Mouse (Mus musculus) liver, embryonic 11.5 days (tissue): ENCODE data around the gene Abcg1. TPM values are rescaled to one million over a fixed set of nuclear protein-coding genes. Genes with fewer than 3 reads are reported as not detected.

Experiments used
- ATAC-seq: fragments of 200-750 bp; cut with Nextera tagmentation; replicated peaks from 2 replicates; pipeline ENCODE4 v1.8.0; 2017; ENCODE audit warnings: moderate number of reproducible peaks, mild to moderate bottlenecking, moderate TSS enrichment, moderate library complexity; ENCODE audit not compliant: low FRiP score
- DNase-seq: peaks from one replicate; pipeline ENCODE4 v3.0.0-alpha.2; 2017; ENCODE audit warnings: low spot score
- H3K27ac ChIP-seq: fragments of 300-500 bp; sonication (generic); 2 replicates; pipeline ENCODE4 v1.5.1; 2014; ENCODE audit warnings: mild to moderate bottlenecking, low read depth, low read length, control low read depth
- H3K27me3 ChIP-seq: fragments of 300-500 bp; sonication (generic); replicated peaks from 2 replicates; pipeline ENCODE4 v1.6.1; 2014; ENCODE audit warnings: low read length, mixed read lengths; ENCODE audit not compliant: control insufficient read depth, insufficient read depth
- H3K36me3 ChIP-seq: fragments of 300-500 bp; sonication (generic); 2 replicates; pipeline ENCODE4 v1.6.1; 2014; ENCODE audit warnings: mild to moderate bottlenecking, low read length, moderate library complexity, mixed read lengths; ENCODE audit not compliant: control insufficient read depth, insufficient read depth
- H3K4me1 ChIP-seq: fragments of 300-500 bp; sonication (generic); replicated peaks from 2 replicates; pipeline ENCODE4 v1.6.1; 2014; ENCODE audit warnings: low read length, mixed read lengths; ENCODE audit not compliant: control insufficient read depth, insufficient read depth
- H3K4me2 ChIP-seq: fragments of 300-500 bp; sonication (generic); 2 replicates; pipeline ENCODE4 v1.6.1; 2014; ENCODE audit warnings: mild to moderate bottlenecking, control low read depth, moderate library complexity
- H3K4me3 ChIP-seq: fragments of 300-500 bp; sonication (generic); 2 replicates; pipeline ENCODE4 v1.5.1; 2014; ENCODE audit warnings: low read depth, low read length, control low read depth
- H3K9ac ChIP-seq: fragments of 300-500 bp; sonication (generic); 2 replicates; pipeline ENCODE4 v1.6.1; 2014; ENCODE audit warnings: low read depth, low read length, control low read depth
- H3K9me3 ChIP-seq: fragments of 300-500 bp; sonication (generic); 2 replicates; pipeline ENCODE4 v1.6.1; 2016; ENCODE audit warnings: low read length, inconsistent platforms, mixed read lengths; ENCODE audit not compliant: control insufficient read depth
- WGBS: fragments of 180-500 bp; shearing (Covaris S2); extraction: QIAGEN DNeasy Blood & Tissue Kit; methylation state at CpG from one replicate; pipeline ENCODE4 v1.1.7; 2014; 5-methylcytosine and 5-hydroxymethylcytosine counted together
- polyA plus RNA-seq: library from polyadenylated mRNA; unstranded; fragments of >200 nt; fragmentation: Nextera tagmentation; extraction: Ambion mirVana; gene quantifications from 2 replicates; pipeline ENCODE4 v1.2.1, GENCODE M21; 2014

Abcg1 gene
- polyA plus RNA-seq, 1 experiment from 2014 or later = 6.5 TPM

DNA sequence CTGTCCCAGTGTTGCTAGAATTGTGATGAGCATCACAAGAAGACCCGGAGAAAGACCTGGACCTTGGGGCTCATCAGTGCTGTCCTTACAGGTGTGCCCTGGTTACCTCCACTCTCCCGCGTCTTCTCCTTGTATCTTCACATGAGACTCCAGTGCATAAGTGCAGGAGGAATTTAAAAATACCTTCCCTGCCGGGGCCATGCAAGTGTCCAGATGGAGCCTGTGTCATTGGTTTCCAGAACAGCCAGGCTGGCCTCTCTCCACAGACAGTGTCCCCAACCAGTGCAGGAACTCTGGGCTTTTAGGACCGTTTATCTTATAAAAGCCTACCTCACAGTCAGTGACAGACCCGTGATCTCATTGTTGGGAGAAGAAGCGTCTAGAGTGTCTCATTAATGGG lies 38.1 kb downstream of the Abcg1 start:
- no peak overlapping the region for H3K4me2 ChIP-seq

DNA sequence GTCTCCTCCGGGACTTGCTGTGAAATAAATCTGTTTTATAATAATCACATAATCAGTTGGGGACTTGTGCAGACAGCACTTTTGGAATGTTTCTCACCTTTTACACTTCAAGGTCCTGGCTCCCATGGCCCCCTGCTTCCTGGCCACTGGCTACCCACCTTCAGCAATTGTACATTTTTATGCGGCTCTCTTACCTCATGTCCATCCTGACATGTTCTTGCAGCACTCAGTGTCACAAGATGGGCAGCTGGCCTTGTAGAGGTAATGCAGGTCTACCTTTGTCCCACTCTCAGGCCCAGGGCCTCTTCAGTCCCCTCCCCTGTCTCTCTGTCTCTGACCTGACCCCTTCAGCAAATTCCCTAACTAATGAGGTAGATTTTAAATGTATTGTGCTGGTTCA lies 39.4 kb downstream of the Abcg1 start:
- Histone ChIP-seq H3K36me3 (no peaks in the 10 kb centered on the region), H3K9me3 (no peaks in the 10 kb centered on the region; the same call in 1 of the 2 replicates), H3K27ac (no peak overlapping the region), H3K4me3 (no peak overlapping the region), H3K4me2 (no peak overlapping the region), H3K27me3 (no peaks in the 10 kb centered on the region), H3K9ac (no peak overlapping the region), H3K4me1 (peaks cover 13% of the 10 kb centered on the region)
- ATAC-seq = no peak
- 92% methylated on average over 2 of the region's 2 CpGs for WGBS
- DNase-seq = no peak

More for the DNA sequence above, 38.1 kb downstream of the Abcg1 start:
- Histone ChIP-seq H3K9ac (no peak overlapping the region), H3K9me3 (no peaks in the 10 kb centered on the region; the same call in 1 of the 2 replicates), H3K36me3 (no peaks in the 10 kb centered on the region), H3K4me1 (peaks cover 24% of the 10 kb centered on the region), H3K4me3 (no peak overlapping the region), H3K27ac (no peak overlapping the region), H3K27me3 (no peaks in the 10 kb centered on the region)
- no peak for DNase-seq
- 89% methylated on average over 7 of the region's 7 CpGs for WGBS
- ATAC-seq = no peak

DNA sequence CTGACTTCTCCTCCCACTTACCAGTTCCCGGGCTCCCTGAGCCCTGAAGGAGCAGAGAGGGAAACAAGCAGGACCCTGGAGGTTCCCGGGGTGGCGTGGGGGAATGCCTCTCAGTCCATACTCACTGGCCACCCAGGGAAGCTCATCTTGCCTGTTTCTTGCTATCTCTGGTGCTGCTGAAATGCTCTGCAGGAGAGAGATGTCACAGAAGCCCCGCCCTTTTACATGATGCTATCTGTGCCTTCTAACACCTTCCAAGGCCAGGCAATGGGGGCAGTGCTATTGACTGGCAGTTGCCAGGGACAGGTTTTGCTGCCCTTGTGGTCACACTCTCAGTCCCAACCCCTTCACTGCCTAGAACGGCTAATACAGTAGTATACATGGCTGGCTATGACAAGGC lies 41.3 kb downstream of the Abcg1 start:
- H3K9ac ChIP-seq = no peak overlapping the region
- peaks cover 5% of the 10 kb centered on the region for H3K4me1 ChIP-seq
- H3K27ac ChIP-seq = no peak overlapping the region
- 73% methylated on average over 5 of the region's 5 CpGs for WGBS
- peak; percentile 68 for ATAC-seq
- DNase-seq = no peak
- no peak overlapping the region for H3K4me3 ChIP-seq
- no peaks in the 10 kb centered on the region for H3K9me3 ChIP-seq
- no peaks in the 10 kb centered on the region for H3K27me3 ChIP-seq
- H3K36me3 ChIP-seq = no peaks in the 10 kb centered on the region
- no peak overlapping the region for H3K4me2 ChIP-seq

DNA sequence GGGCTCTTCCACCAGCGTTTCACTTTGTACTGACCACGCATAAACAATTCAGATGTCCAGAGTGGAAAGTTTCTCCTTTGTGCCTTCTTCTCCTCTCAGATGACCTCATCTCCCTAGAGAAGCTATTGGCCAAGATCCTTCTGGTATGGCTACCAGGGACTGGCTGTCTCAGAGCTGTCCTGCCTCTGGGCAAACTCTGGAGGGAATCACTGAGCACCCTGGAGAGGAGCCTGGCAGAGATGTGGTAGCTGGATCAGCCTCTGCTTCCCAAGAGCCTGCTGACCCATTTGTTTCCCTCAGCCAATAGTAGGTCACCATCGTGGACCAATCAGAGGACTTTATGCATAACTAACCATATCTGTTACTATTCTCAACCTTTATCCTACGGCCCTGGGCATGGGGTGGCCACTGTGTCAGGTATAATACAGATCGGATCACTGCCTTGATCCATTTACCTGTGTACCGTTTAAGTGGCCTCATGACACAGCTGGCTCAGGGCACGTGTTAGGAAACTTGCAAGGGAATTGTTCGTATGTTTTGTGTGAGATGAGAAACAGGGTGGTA lies 45.6 kb downstream of the Abcg1 start:
- Histone ChIP-seq H3K4me2 (no peak overlapping the region), H3K4me3 (no peak overlapping the region), H3K9me3 (no peaks in the 10 kb centered on the region), H3K27me3 (no peaks in the 10 kb centered on the region), H3K36me3 (no peaks in the 10 kb centered on the region), H3K9ac (no peak overlapping the region), H3K27ac (no peak overlapping the region), H3K4me1 (peaks cover 12% of the 10 kb centered on the region)
- ATAC-seq (no peak), DNase-seq (no peak)
- WGBS = 84% methylated on average over 8 of the region's 8 CpGs

DNA sequence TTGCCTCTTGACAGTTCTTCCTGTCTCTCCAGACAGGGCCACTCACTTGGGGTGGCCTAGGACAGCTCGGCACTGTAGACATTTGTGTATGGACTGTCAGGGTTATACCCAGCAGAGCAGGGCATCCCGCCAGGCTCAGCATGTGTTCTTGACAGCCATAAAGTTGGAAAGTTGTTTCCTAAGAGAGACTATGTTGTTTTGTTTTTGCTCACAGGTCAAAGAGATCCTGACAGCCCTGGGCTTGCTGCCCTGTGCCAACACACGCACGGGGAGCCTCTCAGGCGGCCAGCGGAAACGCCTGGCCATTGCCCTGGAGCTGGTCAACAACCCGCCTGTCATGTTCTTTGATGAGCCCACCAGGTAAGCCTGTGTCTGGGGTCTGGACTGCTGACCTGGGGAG lies 46.3 kb downstream of the Abcg1 start:
- Histone ChIP-seq H3K4me2 (no peak overlapping the region), H3K27me3 (no peaks in the 10 kb centered on the region), H3K4me1 (peaks cover 9% of the 10 kb centered on the region), H3K27ac (no peak overlapping the region), H3K4me3 (no peak overlapping the region), H3K9me3 (no peaks in the 10 kb centered on the region), H3K9ac (no peak overlapping the region), H3K36me3 (no peaks in the 10 kb centered on the region)
- WGBS = 80% methylated on average over 8 of the region's 8 CpGs
- DNase-seq (no peak), ATAC-seq (no peak)

DNA sequence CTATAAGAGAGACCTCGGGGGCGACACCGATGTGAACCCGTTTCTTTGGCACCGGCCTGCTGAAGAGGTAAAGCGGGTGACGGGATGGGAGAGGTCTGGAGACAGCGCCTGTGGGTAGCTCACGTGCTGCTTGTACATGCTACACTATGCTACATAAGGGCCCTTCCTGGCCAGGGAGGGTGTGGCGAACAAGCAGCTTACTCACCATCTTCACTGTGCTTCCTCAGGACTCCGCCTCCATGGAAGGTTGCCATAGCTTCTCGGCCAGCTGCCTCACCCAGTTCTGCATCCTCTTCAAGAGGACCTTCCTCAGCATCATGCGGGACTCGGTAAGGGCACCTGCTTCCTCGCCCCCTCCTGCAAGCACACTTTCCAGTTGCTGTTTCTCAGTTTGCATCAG lies 50.9 kb downstream of the Abcg1 start:
- H3K9ac ChIP-seq = no peak overlapping the region
- DNase-seq (no peak), ATAC-seq (no peak)
- no peaks in the 10 kb centered on the region for H3K27me3 ChIP-seq
- peaks cover 7% of the 10 kb centered on the region for H3K4me1 ChIP-seq
- H3K4me2 ChIP-seq = no peak overlapping the region
- H3K9me3 ChIP-seq = no peaks in the 10 kb centered on the region
- no peak overlapping the region for H3K27ac ChIP-seq
- 89% methylated on average over 15 of the region's 15 CpGs for WGBS
- H3K36me3 ChIP-seq = no peaks in the 10 kb centered on the region
- H3K4me3 ChIP-seq = no peak overlapping the region

DNA sequence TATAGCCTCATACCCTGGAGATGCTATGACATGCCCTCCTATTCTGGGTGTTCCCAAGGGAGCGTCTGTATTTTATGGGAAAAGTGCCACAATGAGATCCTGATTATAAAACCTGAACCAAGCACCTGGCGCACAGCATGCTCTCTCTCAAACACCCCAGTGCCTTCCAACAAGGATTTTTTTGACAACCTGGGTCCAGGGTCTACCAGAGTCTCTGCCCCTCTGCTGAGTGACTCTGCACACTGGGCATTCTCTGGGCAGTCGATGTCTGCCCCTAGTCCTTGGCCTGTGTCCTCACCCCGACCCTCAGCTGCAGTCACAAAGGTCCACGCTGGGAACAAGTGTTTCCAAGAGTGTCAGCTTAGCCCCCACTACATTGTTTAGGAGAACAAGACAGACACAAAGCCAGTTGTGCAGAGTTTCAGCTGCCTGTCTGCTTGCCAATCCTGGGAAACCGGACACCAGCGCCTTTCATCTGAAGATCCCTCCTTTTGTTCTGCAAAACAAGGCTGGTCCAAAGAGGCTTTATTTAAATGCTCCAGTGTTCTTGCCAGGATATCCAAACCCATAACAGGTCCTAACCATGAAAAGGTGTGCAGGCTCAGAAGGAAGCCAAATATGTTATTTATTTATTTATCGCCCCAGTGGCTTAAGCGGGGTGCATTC lies 55.8 kb downstream of the Abcg1 start:
- no peak overlapping the region for H3K9ac ChIP-seq
- ATAC-seq = no peak
- DNase-seq = no peak

DNA sequence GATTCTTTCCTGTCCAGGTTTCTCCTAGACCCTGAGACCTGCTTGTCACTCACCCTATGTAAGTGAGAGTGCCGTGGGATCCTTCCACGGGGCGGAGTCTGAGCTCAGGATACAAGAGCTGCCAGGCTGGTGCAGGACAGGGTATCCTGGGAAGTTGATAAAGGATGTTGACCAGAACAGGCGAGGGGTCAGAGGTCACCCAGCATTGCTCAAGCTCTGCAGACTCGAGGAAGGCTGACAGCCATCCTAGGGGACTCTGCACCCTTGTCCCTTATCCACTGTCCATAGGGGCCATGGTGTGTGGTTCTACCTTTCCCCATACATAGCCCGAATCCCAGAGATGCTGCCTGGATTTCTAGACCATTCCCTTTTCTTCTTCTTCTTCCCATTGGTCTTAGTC lies 58.6 kb downstream of the Abcg1 start:
- ATAC-seq (no peak), DNase-seq (no peak)
- Histone ChIP-seq H3K4me3 (no peak overlapping the region), H3K9me3 (no peaks in the 10 kb centered on the region), H3K4me2 (no peak overlapping the region), H3K9ac (no peak overlapping the region), H3K4me1 (0 out of 2 replicates have a peak, but pooled peaks cover 3% of the 10 kb centered on the region), H3K36me3 (no peaks in the 10 kb centered on the region), H3K27me3 (no peaks in the 10 kb centered on the region), H3K27ac (no peak overlapping the region; the same call in 1 of the 2 replicates)
- WGBS = 52% methylated on average over 6 of the region's 6 CpGs

More for the DNA sequence above, 55.8 kb downstream of the Abcg1 start:
- 81% methylated on average over 9 of the region's 9 CpGs for WGBS
- Histone ChIP-seq H3K27ac (no peak overlapping the region), H3K36me3 (no peaks in the 10 kb centered on the region), H3K4me2 (no peak overlapping the region), H3K4me3 (no peak overlapping the region), H3K9me3 (no peaks in the 10 kb centered on the region), H3K27me3 (no peaks in the 10 kb centered on the region), H3K4me1 (0 out of 2 replicates have a peak, but pooled peaks cover 3% of the 10 kb centered on the region)

DNA sequence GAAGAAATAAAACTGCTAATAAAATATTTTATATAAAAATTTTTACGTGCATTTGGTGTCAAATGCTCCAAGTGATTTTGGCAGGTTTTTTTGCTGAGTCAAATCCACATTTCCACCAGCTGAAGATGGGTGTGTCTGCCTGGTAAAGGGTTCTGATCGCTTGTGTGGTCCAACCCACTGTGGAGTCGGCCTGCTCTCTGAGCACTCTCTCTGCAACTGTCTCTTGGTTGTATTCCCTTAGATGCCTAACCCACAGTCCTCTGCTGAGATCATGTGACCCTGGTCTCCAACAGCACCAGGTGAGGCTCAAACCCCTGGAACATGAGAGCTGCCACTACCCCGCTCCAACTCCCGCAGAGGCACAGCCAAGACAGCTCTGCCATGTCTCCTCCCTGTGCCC lies 60.5 kb downstream of the Abcg1 start:
- ATAC-seq (no peak), DNase-seq (no peak)
- no peak overlapping the region for H3K9ac ChIP-seq
- WGBS = 81% methylated on average over 5 of the region's 5 CpGs
- no peak overlapping the region for H3K27ac ChIP-seq
- 0 out of 2 replicates have a peak, but pooled peaks cover 3% of the 10 kb centered on the region for H3K4me1 ChIP-seq
- no peaks in the 10 kb centered on the region for H3K27me3 ChIP-seq
- no peak overlapping the region for H3K4me3 ChIP-seq
- H3K4me2 ChIP-seq = no peak overlapping the region
- H3K36me3 ChIP-seq = no peaks in the 10 kb centered on the region
- H3K9me3 ChIP-seq = no peaks in the 10 kb centered on the region
